22 mouse cellular contexts compared by ENCODE assay signal in the genomic region with DNA sequence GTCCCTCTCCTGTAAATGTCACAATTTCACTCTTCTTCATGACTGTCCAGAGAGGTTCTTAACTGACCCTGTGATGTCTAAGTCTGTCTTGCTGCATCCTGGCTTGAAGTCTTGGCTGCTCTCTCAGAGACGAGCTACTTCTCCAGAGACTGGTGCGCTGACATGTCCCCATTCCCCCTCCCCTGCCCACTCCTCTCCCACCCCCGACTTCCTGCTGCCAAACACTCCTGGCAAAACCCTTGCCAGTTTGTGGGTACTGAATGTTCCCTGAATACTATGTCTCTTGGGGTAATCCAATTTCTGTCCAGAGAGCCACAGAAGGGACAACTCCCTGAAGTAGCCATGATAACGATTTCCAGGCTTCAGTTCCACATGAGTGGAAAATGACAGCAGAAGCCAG. TPM values are rescaled to one million over a fixed set of nuclear protein-coding genes. Genes with fewer than 3 reads are reported as not detected.
DNase-seq lines count a peak whose midpoint lies in the region; ATAC-seq lines count a peak whose summit lies in the region.
"Had no signal": no experiment of that assay in that cellular context is flagged by ENCODE, and none has a peak within 500 bp of the region (broad histone marks: within the 10 kb centered on the region; RNA-seq: fewer than 3 reads in every experiment).

No protein-coding gene starts in this region.

- DNase-seq in hindbrain, embryonic 10.5 days (ENCODE audit: low spot score) = no peak
- no peak for DNase-seq in hindbrain, embryonic 14.5 days (ENCODE audit: low spot score)
- DNase-seq in left cerebral cortex, adult 18-20 months (ENCODE audit: low spot score in 2 of 2) = peak; percentile 48 to 54
- DNase-seq in left cerebral cortex, postnatal 36 days (ENCODE audit: low spot score in 2 of 2) = no peak
- DNase-seq in right cerebral cortex, adult 18-20 months = peak; percentile 49
- no peak for DNase-seq in right cerebral cortex, postnatal 36 days (ENCODE audit: low spot score in 2 of 2)
- no peak for DNase-seq in adrenal gland, postnatal 10 days
- DNase-seq: adrenal gland, adult 2 months; adrenal gland, postnatal 36 days; cerebellum, adult 11 months; cerebellum, adult 8-10 months; embryo, embryonic 11 days; gastrocnemius, postnatal 10 days; heart, adult 18-20 months; heart, postnatal 10 days; heart, postnatal 4 days had no signal

- no peak overlapping the region for H3K4me3 ChIP-seq in hindbrain, embryonic 10.5 days
- H3K4me3 ChIP-seq in hindbrain, embryonic 14.5 days (replicated peaks; ENCODE audit: low read length) = no peak overlapping the region
- H3K4me3 ChIP-seq: embryonic facial prominence, embryonic 15.5 days; erythroblast, embryonic 14.5 days; forebrain, embryonic 10.5 days; heart, embryonic 10.5 days; intestine, embryonic 15.5 days had no signal

- peak overlapping the region; percentile 84 for H3K27ac ChIP-seq in hindbrain, embryonic 10.5 days
- H3K27ac ChIP-seq in hindbrain, embryonic 14.5 days = no peak overlapping the region
- H3K27ac ChIP-seq: embryonic facial prominence, embryonic 15.5 days; heart, embryonic 10.5 days; intestine, embryonic 15.5 days had no signal

- no peak for ATAC-seq in hindbrain, embryonic 14.5 days (ENCODE audit: low FRiP score)
- ATAC-seq: intestine, embryonic 15.5 days had no signal

- no peak overlapping the region for H3K9ac ChIP-seq in hindbrain, embryonic 14.5 days
- H3K9ac ChIP-seq: embryonic facial prominence, embryonic 15.5 days; intestine, embryonic 15.5 days had no signal

- peaks cover 3% of the 10 kb centered on the region; the same call in 1 of the 2 replicates for H3K9me3 ChIP-seq in hindbrain, embryonic 10.5 days
- no peaks in the 10 kb centered on the region for H3K9me3 ChIP-seq in hindbrain, embryonic 14.5 days (ENCODE audit: control insufficient read depth, low read length)
- H3K9me3 ChIP-seq: embryonic facial prominence, embryonic 15.5 days; forebrain, embryonic 10.5 days; heart, embryonic 10.5 days; intestine, embryonic 15.5 days had no signal

- intact Hi-C loops in left cerebral cortex, postnatal 36 days (cut with DNase I) = no loop called here

- WGBS in hindbrain, embryonic 10.5 days = 59% methylated on average over 4 of the region's 4 CpGs
- WGBS in hindbrain, embryonic 14.5 days = 23% methylated on average over 4 of the region's 4 CpGs

- peaks cover 66% of the 10 kb centered on the region for H3K27me3 ChIP-seq in hindbrain, embryonic 10.5 days (ENCODE audit: insufficient read depth, poor library complexity, severe bottlenecking)
- H3K27me3 ChIP-seq in hindbrain, embryonic 14.5 days (ENCODE audit: control insufficient read depth, insufficient read depth, low read length) = peaks cover 4% of the 10 kb centered on the region; the same call in 1 of the 2 replicates

- H3K4me2 ChIP-seq in hindbrain, embryonic 14.5 days (replicated peaks) = no peak overlapping the region
- H3K4me2 ChIP-seq: embryonic facial prominence, embryonic 15.5 days; intestine, embryonic 15.5 days had no signal

- H3K36me3 ChIP-seq in hindbrain, embryonic 10.5 days = no peaks in the 10 kb centered on the region
- no peaks in the 10 kb centered on the region for H3K36me3 ChIP-seq in hindbrain, embryonic 14.5 days (replicated peaks; ENCODE audit: control insufficient read depth, insufficient read depth)
- H3K36me3 ChIP-seq: embryonic facial prominence, embryonic 15.5 days; forebrain, embryonic 10.5 days; heart, embryonic 10.5 days; intestine, embryonic 15.5 days had no signal

- H3K4me1 ChIP-seq in hindbrain, embryonic 10.5 days (replicated peaks) = peaks cover 62% of the 10 kb centered on the region
- H3K4me1 ChIP-seq in hindbrain, embryonic 14.5 days (replicated peaks; ENCODE audit: control insufficient read depth, insufficient read depth, low read length) = peaks cover 20% of the 10 kb centered on the region
- H3K4me1 ChIP-seq: embryonic facial prominence, embryonic 15.5 days; intestine, embryonic 15.5 days had no signal

RNA-seq across cellular contexts. Expression of gene Smim12, which starts 17.5 kb away (rescaled TPM):
- 78.7 and 81.1 TPM in 2 replicates for polyA plus RNA-seq in hindbrain, embryonic 10.5 days (2016; fragmentation: Nextera tagmentation; extraction: Ambion mirVana)
- polyA plus RNA-seq in hindbrain, embryonic 14.5 days (2014; fragmentation: Nextera tagmentation; extraction: Ambion mirVana) = 53.8 and 60.9 TPM in 2 replicates
- 10 to 100 TPM; 56.0 to 59.9 TPM for total RNA-seq in left cerebral cortex, adult 18-20 months (2021)
- 10 to 100 TPM; 52.6 to 59.2 TPM for total RNA-seq in left cerebral cortex, postnatal 36 days (2021)
- 10 to 100 TPM; 36.6 to 38.3 TPM for total RNA-seq in adrenal gland, postnatal 10 days (2021)

RNA-seq across cellular contexts. Expression of gene Dlgap3, which starts 57.1 kb away (rescaled TPM):
- 3.7 and 7.9 TPM in 2 replicates for polyA plus RNA-seq in hindbrain, embryonic 10.5 days (2016; fragmentation: Nextera tagmentation; extraction: Ambion mirVana)
- polyA plus RNA-seq in hindbrain, embryonic 14.5 days (2014; fragmentation: Nextera tagmentation; extraction: Ambion mirVana) = 30.8 and 35.1 TPM in 2 replicates
- total RNA-seq in left cerebral cortex, adult 18-20 months (2021) = 100 to 1,000 TPM; 368 to 379 TPM
- 100 to 1,000 TPM; 380 to 420 TPM for total RNA-seq in left cerebral cortex, postnatal 36 days (2021)
- total RNA-seq in adrenal gland, postnatal 10 days (2021) = 1 to 10 TPM; 6.4 to 7.5 TPM
- total RNA-seq: common myeloid progenitor, adult 5-6 weeks had no signal
- polyA plus RNA-seq: erythroblast, embryonic 14.5 days had no signal

Comparison
In these comparisons a context has a peak if more than half of its experiments do, and no peak if none do; other contexts are left out.
1. DNase-seq: peak in left cerebral cortex, adult 18-20 months (2 of 2) and right cerebral cortex, adult 18-20 months (single experiment); none in hindbrain, embryonic 10.5 days (single experiment), hindbrain, embryonic 14.5 days (single experiment), left cerebral cortex, postnatal 36 days (0 of 2), right cerebral cortex, postnatal 36 days (0 of 2) and adrenal gland, postnatal 10 days (single experiment).
2. RNA of gene Dlgap3, which starts 57.1 kb away (total RNA-seq): 380 to 420 TPM in left cerebral cortex, postnatal 36 days and 368 to 379 TPM in left cerebral cortex, adult 18-20 months; 6.4 to 7.5 TPM in adrenal gland, postnatal 10 days; every median in the first group is over 10 times any median in the second.